Mouse (Mus musculus) cerebellum, adult 11 months (tissue): ENCODE data around the gene Sowahc.

Experiments
- DNase-seq: peaks from one replicate; pipeline ENCODE4 v3.0.0; 2022

Sowahc gene

GRCm38 (mm10) chr10:59221473-59222270, at the start of gene Sowahc, which contains the start of gene Sept10:
Gene Sowahc, plus strand, starts transcription at chr10:59221953.
Gene Sept10, minus strand, starts transcription at chr10:59221847.
- DNase-seq, result peak; percentile 96

GRCm38 (mm10) chr10:59172539-59172938, 49.2 kb upstream of the Sowahc start:
- no peak for DNase-seq

- no peak for DNase-seq
Observed at GRCm38 (mm10) chr10:59179620-59180019, 42.1 kb upstream of the Sowahc start.

DNA sequence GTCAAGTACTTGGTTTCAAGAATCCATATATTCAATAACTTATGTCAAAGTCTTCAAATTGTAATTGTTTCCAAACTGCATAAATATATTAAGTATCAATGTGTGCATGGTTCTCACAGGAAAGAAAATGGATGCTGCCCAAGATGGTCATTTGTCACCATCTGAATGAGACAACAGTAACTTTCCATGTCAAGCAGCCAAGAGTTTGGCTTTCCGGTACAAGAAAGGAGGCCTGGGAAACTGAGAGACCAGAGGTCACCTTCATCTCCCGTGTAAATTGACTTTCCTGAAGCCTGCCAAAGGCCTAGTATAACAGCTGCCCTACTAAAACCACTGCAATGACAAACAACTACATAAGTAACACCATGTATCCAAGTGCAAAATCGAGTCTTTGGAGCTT, 39.4 kb upstream of the Sowahc start:
- no peak for DNase-seq

DNA sequence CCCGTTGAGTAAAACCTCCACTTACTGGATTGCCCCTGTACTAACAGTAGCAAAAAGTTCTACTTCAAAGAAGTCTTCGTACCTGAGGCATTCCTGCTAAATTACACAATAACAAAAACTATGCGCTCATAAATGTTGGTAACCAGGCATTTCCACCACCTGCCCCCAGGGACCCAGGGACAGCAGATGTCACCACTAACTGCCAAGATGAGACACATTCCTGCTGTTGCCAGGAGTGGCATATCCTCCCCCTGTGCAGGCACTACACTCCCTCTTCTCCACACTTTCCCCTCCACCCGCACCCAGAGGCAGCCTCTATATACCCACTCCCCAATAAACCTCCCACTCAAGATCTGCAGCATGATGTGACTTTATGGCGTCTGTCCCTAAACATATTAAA, 26.9 kb upstream of the Sowahc start:
- DNase-seq, result no peak

GRCm38 (mm10) chr10:59196763-59197162, 25.0 kb upstream of the Sowahc start:
- DNase-seq, result no peak

DNA sequence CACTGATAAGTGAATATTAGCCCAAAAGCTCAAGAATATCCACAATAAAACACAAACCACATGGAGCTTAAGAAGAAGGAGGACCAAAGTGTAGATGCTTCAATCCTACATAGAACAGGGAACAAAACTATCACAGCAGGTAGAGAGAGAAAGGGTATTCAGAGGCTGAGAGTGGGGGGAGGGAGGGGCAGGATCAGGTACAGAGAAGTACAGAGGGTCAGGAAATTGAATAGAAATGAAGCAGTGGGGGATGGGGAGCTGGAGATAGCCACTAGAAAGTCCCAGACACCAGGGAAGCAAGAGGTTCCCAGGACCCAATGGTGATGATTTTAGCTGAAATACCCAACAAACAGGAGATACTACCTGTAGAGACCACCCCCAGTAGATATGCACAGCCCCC, 21.7 kb upstream of the Sowahc start:
- no peak for DNase-seq

- no peak for DNase-seq
Observed at GRCm38 (mm10) chr10:59220824-59221472, 805 bp upstream of the Sowahc start.

DNA sequence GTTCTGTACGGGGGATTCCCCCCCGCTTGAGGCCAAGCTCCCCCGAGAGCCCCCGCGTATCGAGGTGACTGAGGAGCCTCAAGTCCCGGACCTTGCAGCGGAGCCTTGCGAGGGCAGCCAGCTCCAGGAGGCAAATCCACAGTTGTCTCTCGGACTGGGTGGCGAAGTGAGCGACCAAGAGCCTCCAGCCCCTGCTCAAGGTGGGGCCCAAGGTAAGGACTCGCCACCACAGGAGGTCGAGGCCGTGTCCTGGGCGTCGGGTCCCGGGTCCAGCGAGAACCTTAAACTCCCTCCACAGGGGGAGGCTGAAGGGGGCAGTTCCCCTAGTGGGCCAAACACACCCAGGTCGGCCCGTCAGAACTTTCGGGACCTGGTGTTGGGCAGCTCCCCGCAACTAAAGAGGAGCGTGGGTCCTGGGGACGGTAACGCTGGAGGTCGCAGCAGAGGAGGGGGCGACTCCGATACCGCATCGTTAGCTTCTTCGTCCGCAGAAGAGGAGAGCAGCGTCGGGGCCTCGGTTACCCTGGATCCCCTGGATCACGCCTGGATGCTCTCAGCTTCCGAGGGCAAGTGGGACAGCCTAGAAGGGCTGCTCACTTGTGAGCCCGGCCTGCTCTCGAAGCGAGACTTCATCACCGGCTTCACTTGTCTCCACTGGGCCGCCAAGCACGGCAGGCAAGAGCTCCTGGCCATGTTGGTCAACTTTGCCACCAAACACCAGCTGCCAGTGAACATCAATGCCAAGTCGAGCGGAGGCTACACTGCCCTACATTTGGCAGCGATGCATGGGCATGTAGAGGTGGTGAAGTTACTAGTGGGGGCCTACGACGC, 733 bp downstream of the Sowahc start:
- DNase-seq, result peak; percentile 41

DNA sequence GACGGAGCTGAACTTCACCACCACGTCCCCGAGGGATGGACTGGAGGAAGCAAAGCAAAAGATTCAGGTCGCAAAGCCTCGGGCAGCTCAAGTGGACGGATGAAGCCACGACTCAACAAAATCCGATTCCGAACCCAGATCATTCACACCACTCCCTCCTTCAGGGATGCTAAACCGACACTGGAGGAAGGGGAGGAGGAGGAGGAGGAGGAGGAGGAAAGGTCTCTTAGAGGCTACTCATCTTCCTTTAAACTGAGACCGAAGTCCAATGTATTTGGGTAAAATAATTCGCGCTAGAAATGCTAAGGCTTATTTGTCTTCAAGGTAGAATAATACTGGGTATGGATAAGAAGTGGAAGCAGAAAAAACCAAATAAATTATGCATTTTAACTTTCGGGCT, 1.5 kb downstream of the Sowahc start:
- DNase-seq, result no peak

GRCm38 (mm10) chr10:59223890-59224289, 2.1 kb downstream of the Sowahc start:
- no peak for DNase-seq

DNA sequence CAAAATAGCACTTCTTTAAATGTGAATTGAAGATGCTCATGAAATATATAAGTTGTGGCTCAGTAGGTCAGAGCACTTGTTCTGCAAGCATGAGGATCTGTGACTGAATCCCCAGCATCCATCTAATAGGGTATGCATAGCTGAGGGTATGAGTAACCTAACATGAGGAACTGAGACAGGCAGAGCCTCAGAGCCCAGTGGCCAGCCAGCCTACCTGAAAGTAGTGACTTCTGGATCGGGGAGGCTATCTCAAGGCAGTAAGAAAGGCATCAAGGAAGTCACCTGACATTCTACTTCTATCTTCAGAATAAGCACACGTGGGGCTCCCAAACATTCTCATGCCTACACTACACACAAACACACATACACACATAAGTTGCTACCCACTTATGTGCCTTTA, 3.4 kb downstream of the Sowahc start:
- DNase-seq, result no peak

- no peak for DNase-seq
Observed at GRCm38 (mm10) chr10:59229205-59229820, 7.6 kb downstream of the Sowahc start.

GRCm38 (mm10) chr10:59235227-59235626, 13.5 kb downstream of the Sowahc start:
- no peak for DNase-seq

- no peak for DNase-seq
Observed at GRCm38 (mm10) chr10:59235847-59236246, 14.1 kb downstream of the Sowahc start.

DNA sequence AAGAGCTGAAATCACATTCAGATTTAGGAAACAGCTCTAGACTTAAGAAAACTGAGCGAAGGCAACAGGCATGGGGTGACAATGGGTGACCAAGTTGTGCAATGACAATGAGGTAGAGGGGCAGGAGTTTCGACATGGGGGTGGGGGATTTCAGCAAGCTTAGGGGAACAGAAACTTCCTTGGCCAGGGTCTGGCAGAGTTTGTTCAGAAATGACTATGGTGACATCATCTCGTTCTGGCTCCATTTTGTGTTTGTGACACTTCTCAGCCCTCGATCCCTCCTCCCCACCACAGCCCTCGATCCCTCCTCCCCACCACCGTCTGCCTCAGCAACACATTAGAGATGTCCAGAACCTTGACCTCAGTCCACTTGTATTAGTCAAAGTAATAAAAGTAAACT, 14.7 kb downstream of the Sowahc start:
- DNase-seq, result no peak

GRCm38 (mm10) chr10:59237757-59238156, 16.0 kb downstream of the Sowahc start:
- DNase-seq, result no peak

DNA sequence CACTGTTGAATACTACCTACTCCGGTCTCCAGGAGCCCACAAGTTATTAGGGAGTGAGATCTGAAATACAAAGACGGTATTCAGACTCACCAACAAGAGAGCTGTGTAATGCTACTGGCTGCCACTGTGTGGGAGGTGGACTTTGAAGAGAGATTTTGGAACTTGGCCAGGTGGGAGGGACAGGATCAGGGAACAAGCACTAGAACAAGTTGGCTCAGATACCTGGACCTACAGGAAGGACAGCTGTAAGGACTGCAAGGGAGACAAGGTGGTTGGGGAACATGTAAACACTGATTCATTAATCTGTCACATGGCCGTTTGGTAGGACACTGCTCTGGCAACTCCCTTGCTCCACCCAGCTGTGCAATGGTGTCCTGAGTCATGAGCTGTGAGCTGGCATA, 19.4 kb downstream of the Sowahc start:
- DNase-seq, result no peak

- no peak for DNase-seq
Observed at GRCm38 (mm10) chr10:59249531-59249930, 27.8 kb downstream of the Sowahc start.

GRCm38 (mm10) chr10:59250679-59251078, 28.9 kb downstream of the Sowahc start:
- no peak for DNase-seq

DNA sequence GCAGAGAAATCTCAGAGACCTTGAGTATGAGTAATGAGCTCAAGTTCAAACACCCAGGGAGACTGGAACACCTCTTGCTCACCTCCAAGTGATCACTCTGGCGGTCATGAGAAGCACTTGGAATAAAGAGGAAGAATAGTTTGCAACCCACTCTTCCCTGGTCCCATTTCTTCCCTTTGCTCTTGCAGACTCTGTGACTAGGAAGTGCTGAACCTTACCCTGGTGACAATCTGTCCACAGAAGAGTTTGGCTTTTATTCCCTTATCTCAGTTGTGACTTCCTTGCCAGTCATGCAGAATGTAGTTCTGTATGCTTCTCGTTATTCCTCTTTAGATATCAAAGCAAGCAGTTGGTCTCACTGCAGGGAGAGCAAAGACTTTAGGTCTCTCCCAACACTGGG, 30.2 kb downstream of the Sowahc start:
- DNase-seq, result no peak

DNA sequence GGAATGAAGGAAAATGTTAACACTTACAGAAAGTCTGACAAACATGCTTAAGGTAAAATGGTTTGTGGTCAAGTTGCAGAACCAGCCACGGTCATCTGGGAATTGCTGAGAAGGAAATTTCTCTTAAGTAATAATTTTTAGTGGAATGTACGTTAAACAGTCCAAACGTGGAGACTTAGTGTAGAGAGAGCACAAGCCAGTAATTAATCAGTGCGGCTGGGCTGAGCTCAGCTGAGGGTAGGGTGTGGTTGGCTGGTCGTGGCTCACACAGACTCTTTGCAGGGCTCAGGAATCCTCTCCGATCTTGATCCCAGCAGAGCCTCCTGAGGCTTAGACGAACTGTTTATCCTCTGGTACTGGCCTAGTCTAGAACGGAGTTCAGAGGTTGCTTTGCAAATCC, 30.6 kb downstream of the Sowahc start:
- no peak for DNase-seq

DNA sequence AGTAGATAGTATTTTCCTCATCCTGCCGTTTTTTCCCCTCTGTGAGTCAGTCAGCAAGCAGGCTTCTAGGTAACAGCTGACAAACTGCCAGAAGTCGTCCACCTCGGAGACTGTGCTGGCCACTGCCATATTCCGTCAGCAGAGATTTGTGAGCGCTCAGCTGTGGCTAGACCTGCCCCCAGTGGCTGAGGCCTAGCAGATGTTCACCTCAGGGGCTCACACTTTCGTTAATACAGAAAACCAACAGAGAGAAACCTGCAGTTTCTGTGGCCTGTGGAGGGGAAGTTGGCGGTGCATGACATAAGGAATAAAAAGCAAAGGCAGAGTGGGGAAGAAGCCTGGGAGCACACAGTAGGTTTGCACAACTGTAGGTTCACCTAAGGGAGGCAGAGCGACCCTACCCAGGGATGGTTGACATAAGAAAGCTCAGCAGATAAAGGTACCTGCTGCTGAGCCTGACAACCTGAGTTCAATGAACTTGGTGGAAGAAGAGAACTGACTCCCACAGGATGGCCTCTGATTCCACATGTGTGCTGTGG, 31.9 kb downstream of the Sowahc start:
- no peak for DNase-seq
